Mouse (Mus musculus): Measurements from ENCODE around the gene Eif4e3.

Gene Eif4e3

GRCm38 (mm10) chr6:99620471-99620870 lies 46.1 kb downstream of the Eif4e3 start:
- no peak for DNase-seq

DNA sequence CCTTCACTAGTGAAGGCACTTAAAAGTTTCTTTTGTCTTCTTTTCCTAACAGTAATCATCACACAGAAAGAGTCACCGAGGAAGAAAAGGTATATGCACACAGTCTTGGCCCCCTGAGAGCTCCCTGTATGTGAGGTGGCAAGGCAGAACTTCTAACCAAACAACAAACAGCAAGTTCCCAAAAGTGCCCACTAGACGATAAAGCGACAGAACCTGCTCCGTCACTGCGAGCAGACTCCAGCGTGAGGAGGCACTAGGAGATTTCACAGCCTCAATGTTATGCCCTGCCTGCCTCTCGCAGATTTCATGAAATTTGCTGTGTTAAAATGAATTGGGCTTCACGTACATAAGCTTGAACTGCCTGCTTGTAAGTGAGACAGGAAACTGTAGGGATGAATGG lies 46.6 kb downstream of the Eif4e3 start:
- no peak for DNase-seq

- no peak for DNase-seq
Observed at GRCm38 (mm10) chr6:99619466-99619865, 47.1 kb downstream of the Eif4e3 start.

- no peak for DNase-seq
Observed at GRCm38 (mm10) chr6:99617867-99618266, 48.7 kb downstream of the Eif4e3 start.

DNA sequence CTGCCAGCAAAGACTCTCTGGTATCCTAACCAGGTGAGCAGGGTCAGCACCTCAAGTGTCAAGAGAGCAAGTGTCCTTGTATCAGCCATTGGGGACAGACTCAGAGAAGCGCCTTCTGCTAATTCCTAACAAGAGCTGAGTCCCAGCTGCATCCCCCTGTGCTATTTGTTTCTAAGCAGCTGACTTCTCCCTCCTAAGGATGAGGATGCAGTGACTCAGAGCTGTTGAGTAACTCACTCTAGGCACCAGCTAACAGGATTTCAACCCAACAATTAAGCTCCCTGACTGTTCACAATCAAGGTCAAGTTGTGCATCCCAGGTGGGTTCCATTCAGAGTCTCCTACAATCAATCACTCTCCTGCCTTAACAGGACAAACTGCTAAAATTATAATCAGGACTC lies 49.2 kb downstream of the Eif4e3 start:
- no peak for DNase-seq

- DNase-seq, result peak; percentile 49
Observed at GRCm38 (mm10) chr6:99615272-99615751, 51.3 kb downstream of the Eif4e3 start.

DNA sequence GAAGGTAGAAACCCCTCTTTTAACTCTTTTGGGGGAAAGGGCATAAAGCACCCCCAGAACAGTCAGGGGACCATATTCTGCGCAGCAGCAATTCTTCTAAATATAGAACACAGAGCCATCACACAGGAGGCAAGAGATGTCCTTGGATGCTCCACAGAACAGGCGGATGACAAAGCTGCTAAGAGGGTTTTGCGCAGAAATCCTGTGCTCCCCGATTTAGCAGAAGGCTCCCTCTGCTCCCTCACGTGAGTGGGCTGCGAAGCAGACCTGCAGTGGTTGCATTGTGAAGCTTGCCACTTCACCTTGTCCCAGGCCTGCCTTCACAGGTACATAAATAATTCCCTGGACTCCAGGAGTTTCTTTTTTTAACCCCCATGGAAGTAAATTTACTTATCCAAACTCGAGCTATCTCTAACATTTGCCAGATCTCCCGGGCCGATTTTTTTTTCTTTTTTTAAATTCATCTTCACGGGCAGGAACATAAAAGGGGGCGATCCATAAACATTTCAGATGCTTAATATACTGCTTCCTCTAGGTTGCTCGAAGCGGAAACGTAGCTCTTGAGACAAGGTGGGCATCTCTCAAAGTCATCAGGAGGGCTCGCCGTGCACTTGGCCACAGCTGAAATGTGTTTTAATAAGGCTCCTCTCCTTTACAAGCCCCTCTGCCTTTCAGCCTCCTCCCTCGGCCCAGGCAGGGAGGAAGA lies 51.9 kb downstream of the Eif4e3 start:
- no peak for DNase-seq

- peak; percentile 20 for DNase-seq
Observed at GRCm38 (mm10) chr6:99611866-99612265, 54.7 kb downstream of the Eif4e3 start.

GRCm38 (mm10) chr6:99610454-99611427 lies 55.8 kb downstream of the Eif4e3 start:
- DNase-seq, result peak; percentile 80

DNA sequence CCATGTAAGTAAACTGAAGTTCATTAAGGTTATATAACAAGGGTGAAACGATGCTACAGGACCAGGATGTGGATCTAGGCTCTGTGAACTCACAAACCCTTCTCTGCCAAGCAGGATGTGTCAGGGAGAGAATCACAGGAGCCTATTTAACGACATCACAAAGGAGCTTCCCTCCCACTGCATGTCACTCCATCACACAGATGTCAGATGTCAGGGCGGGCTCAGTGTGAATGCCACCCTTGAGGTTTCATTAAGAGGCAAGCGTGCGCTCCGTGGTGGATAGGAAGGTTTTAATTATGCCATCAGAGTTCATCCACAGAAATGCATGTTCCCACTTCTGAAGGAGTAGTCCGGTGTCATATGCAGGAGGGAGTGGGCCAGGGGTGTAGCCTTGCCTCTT lies 60.5 kb downstream of the Eif4e3 start:
- no peak for DNase-seq

DNA sequence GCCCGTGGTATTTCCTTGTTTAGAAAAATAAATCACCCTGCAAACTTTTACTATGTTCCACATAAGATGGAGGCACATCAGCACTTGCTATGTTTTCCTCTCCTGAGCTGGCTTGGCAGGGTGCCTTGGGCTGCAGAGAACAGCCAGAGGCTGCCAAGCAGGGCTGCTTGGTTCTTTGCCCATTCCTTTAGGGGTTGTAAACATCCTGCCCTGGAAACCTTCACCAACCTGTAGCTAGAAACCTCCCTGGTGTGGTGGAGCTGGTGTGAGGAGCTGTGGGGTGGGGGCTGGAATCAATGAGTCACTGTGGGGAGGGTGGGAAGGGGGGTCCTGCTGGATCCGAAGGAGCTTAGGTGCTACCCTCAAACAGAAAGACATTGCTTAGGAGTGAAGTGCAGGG lies 61.8 kb downstream of the Eif4e3 start:
- peak; percentile 51 for DNase-seq

DNA sequence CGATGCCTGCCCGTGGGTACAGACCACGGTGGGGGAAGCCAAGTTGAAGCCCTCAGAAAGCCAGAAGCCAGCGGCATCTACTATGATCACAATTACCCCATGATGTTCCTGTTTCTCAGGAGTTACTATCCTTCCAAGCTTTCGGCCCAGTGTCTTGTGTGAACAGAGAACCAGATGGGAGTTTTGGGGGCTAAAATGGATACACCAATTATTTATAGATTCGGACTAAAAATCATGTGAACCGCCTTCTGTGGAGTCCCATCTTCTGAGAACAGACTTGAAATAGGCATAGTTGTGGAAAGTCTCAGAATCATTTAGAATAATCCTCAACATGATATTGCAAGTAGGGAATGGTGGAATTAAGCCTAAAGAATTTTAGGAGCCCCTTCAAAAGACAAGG lies 64.1 kb downstream of the Eif4e3 start:
- DNase-seq, result no peak

- DNase-seq, result peak; percentile 35
Observed at GRCm38 (mm10) chr6:99600886-99601285, 65.7 kb downstream of the Eif4e3 start.

- peak; percentile 68 for DNase-seq
Observed at GRCm38 (mm10) chr6:99600168-99600793, 66.3 kb downstream of the Eif4e3 start.

GRCm38 (mm10) chr6:99599651-99600050 lies 66.9 kb downstream of the Eif4e3 start:
- no peak for DNase-seq

DNA sequence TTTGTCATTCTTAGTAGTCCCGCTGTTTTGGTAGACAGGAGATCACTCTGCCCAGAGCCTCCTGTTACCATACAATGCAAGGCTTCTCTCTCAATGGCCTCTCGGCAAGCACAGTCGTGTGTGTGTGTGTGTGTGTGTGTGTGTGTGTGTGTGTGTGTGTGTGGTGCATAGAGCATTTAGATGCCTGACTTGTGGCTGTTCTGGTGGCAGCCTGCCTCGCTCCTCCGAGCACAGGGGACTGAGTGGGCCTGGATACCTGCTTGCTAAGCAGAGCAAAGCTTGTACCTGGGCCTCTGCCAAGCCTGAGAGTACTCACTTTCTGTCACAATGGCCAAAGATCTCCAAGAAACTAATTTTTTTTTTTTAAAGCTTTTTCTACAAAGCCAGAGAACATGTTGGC lies 67.3 kb downstream of the Eif4e3 start:
- peak; percentile 14 for DNase-seq

DNA sequence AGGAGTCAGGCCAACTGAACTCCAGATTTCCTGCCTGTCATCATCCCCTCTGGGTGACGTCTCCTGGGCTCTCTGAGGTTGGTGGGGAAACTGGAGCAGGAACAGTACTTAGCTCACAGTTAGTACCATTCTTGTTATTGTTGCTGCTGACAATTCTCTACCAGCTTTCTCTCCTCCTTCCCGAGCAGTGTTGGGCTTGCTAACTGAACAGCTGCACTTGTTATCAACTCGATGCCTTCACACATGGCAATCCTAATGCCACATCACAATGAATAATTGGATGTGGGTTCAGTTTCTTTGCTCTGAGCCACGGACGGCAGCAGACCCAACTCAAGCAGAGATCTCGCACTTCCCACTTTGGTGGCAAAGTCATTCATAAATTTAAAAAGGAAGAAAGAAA lies 89.5 kb downstream of the Eif4e3 start:
- no peak for DNase-seq

DNA sequence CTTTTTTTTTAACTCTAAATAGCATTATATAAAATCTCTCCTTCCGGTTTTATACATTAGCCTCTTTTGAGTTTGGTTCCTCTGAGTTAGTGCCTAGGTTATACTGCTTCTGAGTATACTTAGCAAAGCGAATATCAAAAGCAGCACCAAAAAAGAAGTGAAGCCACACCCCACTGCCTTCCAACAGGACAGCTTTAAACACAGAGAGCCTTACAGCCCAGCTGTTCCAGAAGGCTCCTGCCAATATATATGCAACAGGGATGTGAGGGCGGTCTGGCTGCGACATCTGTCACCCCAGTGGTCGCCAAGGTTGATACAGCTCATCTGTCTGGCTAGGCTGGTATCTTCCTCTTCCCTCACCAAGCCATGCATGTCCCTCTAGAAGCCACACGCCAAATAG lies 90.9 kb downstream of the Eif4e3 start:
- DNase-seq, result no peak
